Comparison of ENCODE assay signal across 12 mouse cellular contexts in the genomic region with DNA sequence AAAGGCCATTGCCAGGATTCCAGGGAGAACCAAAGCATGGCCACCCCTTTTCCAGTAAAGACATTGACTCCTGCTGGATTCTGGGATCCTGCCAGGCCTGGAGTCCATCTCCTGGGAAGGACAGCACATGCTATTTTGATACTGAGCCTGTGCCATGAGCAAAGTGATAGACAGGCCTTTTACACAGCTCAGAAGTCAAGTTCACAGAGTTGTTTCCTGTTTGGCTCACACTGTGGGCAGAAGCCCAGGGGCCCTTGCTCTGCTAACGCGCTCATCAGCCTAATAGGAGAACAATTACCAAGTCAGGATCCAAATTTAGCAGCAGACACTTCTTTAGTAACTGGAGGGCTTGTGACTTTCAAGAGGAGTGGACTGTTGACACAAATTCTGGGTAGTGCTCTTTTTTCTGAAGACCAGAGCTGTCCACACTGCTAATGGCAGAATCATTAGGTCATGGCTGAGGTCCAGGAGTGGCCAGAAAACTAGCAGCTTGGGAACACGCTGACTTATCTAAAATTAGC.
DNase-seq lines count a peak whose midpoint lies in the region; ATAC-seq and TF ChIP-seq lines count a peak whose summit lies in the region.
"Had no signal": no experiment of that assay in that cellular context is flagged by ENCODE, and none has a peak within 500 bp of the region (broad histone marks: within the 10 kb centered on the region; RNA-seq: fewer than 3 reads in every experiment).

No protein-coding gene starts in this region.

- no peaks in the 10 kb centered on the region for H3K9me3 ChIP-seq in midbrain, postnatal 0 days (ENCODE audit: low read length)
- no peaks in the 10 kb centered on the region for H3K9me3 ChIP-seq in midbrain, embryonic 14.5 days (ENCODE audit: control insufficient read depth, low read length)
- no peaks in the 10 kb centered on the region for H3K9me3 ChIP-seq in heart, embryonic 16.5 days (replicated peaks; ENCODE audit: control insufficient read depth, low read length)
- H3K9me3 ChIP-seq in hindbrain, embryonic 16.5 days (ENCODE audit: control insufficient read depth, low read length), result no peaks in the 10 kb centered on the region
- H3K9me3 ChIP-seq: liver, embryonic 13.5 days had no signal

- intact Hi-C loops in gastrocnemius, postnatal 36 days (cut with DNase I), result no loop called here

- H3K4me2 ChIP-seq in midbrain, postnatal 0 days (ENCODE audit: low read depth, low read length, poor library complexity, severe bottlenecking), result no peak overlapping the region
- H3K4me2 ChIP-seq in midbrain, embryonic 14.5 days (ENCODE audit: low read length), result no peak overlapping the region
- peak overlapping the region; percentile 9; the same call in 1 of the 2 replicates for H3K4me2 ChIP-seq in heart, embryonic 16.5 days (ENCODE audit: low read depth, low read length)
- no peak overlapping the region for H3K4me2 ChIP-seq in hindbrain, embryonic 16.5 days (ENCODE audit: low read length)
- H3K4me2 ChIP-seq: liver, embryonic 13.5 days had no signal

- no peaks in the 10 kb centered on the region for H3K36me3 ChIP-seq in midbrain, postnatal 0 days (ENCODE audit: insufficient read depth, low read length)
- H3K36me3 ChIP-seq in midbrain, embryonic 14.5 days (ENCODE audit: control insufficient read depth, insufficient read depth, low read length), result no peaks in the 10 kb centered on the region
- H3K36me3 ChIP-seq in heart, embryonic 16.5 days (ENCODE audit: control insufficient read depth, insufficient read depth), result no peaks in the 10 kb centered on the region
- H3K36me3 ChIP-seq in hindbrain, embryonic 16.5 days (ENCODE audit: control insufficient read depth, insufficient read depth, low read length), result no peaks in the 10 kb centered on the region
- H3K36me3 ChIP-seq: liver, embryonic 13.5 days had no signal

- no peaks in the 10 kb centered on the region for H3K27me3 ChIP-seq in midbrain, postnatal 0 days (ENCODE audit: insufficient read depth, low read length)
- no peaks in the 10 kb centered on the region for H3K27me3 ChIP-seq in midbrain, embryonic 14.5 days (ENCODE audit: control insufficient read depth, insufficient read depth, low read length)
- H3K27me3 ChIP-seq in heart, embryonic 16.5 days (ENCODE audit: control insufficient read depth, insufficient read depth, low read length), result no peaks in the 10 kb centered on the region
- no peaks in the 10 kb centered on the region for H3K27me3 ChIP-seq in hindbrain, embryonic 16.5 days (replicated peaks; ENCODE audit: control insufficient read depth, insufficient read depth, low read length)
- H3K27me3 ChIP-seq: liver, embryonic 13.5 days had no signal

- H3K4me3 ChIP-seq in midbrain, postnatal 0 days (ENCODE audit: low read depth, low read length), result no peak overlapping the region
- H3K4me3 ChIP-seq in midbrain, embryonic 14.5 days (replicated peaks; ENCODE audit: low read depth, low read length), result no peak overlapping the region
- H3K4me3 ChIP-seq in heart, embryonic 16.5 days (ENCODE audit: low read length), result no peak overlapping the region
- H3K4me3 ChIP-seq in hindbrain, embryonic 16.5 days (ENCODE audit: low read length), result no peak overlapping the region
- H3K4me3 ChIP-seq: erythroblast, embryonic 14.5 days; liver, embryonic 13.5 days had no signal

- WGBS in midbrain, postnatal 0 days, result 74% methylated on average over 3 of the region's 3 CpGs
- WGBS in midbrain, embryonic 14.5 days, result 91% methylated on average over 3 of the region's 3 CpGs
- WGBS in heart, embryonic 16.5 days, result 10% methylated on average over 3 of the region's 3 CpGs
- 62% methylated on average over 3 of the region's 3 CpGs for WGBS in hindbrain, embryonic 16.5 days

- H3K4me1 ChIP-seq in midbrain, postnatal 0 days (ENCODE audit: insufficient read depth, low read length), result no peaks in the 10 kb centered on the region
- H3K4me1 ChIP-seq in midbrain, embryonic 14.5 days (ENCODE audit: control insufficient read depth, insufficient read depth, low read length), result 0 out of 2 replicates have a peak, but pooled peaks cover 2% of the 10 kb centered on the region
- peaks cover 31% of the 10 kb centered on the region for H3K4me1 ChIP-seq in heart, embryonic 16.5 days (ENCODE audit: control insufficient read depth, insufficient read depth, low read length)
- peaks cover 4% of the 10 kb centered on the region for H3K4me1 ChIP-seq in hindbrain, embryonic 16.5 days (ENCODE audit: control insufficient read depth, insufficient read depth, low read depth, low read length)

- TF ChIP-seq CTCF in midbrain, postnatal 0 days (IDR thresholded peaks at IDR 0.05), result no peak

- no peak overlapping the region for H3K9ac ChIP-seq in midbrain, postnatal 0 days (replicated peaks; ENCODE audit: low read length, poor library complexity, severe bottlenecking)
- H3K9ac ChIP-seq in midbrain, embryonic 14.5 days (replicated peaks; ENCODE audit: low read length), result no peak overlapping the region
- H3K9ac ChIP-seq in heart, embryonic 16.5 days (ENCODE audit: low read length), result no peak overlapping the region; the same call in 1 of the 2 replicates
- no peak overlapping the region for H3K9ac ChIP-seq in hindbrain, embryonic 16.5 days (ENCODE audit: low read depth, low read length)
- H3K9ac ChIP-seq: liver, embryonic 13.5 days had no signal

- ATAC-seq in midbrain, postnatal 0 days (ENCODE audit: low FRiP score), result no peak
- no peak for ATAC-seq in midbrain, embryonic 14.5 days (ENCODE audit: low FRiP score, low TSS enrichment)
- ATAC-seq in heart, embryonic 16.5 days (replicated peaks; ENCODE audit: extremely low read depth, insufficient read depth, low FRiP score), result peak; percentile 96
- ATAC-seq in hindbrain, embryonic 16.5 days, result no peak

- peak; percentile 12 for DNase-seq in gastrocnemius, adult 18-20 months (ENCODE audit: low spot score)
- DNase-seq in gastrocnemius, postnatal 36 days, result no peak
- peak; percentile 12 for DNase-seq in midbrain, postnatal 0 days (ENCODE audit: low spot score)
- no peak for DNase-seq in midbrain, embryonic 14.5 days
- no peak for DNase-seq in right cerebral cortex, adult 18-20 months
- no peak for DNase-seq in retina, embryonic 14.5 days (ENCODE audit: low spot score)
- DNase-seq: layer of hippocampus, adult 9-11 months; liver, embryonic 13.5 days had no signal

- no peak overlapping the region for H3K27ac ChIP-seq in midbrain, postnatal 0 days (ENCODE audit: low read depth, low read length)
- no peak overlapping the region for H3K27ac ChIP-seq in midbrain, embryonic 14.5 days (replicated peaks; ENCODE audit: low read depth, low read length)
- H3K27ac ChIP-seq in heart, embryonic 16.5 days (ENCODE audit: low read length), result peak overlapping the region; percentile 96
- no peak overlapping the region for H3K27ac ChIP-seq in hindbrain, embryonic 16.5 days (ENCODE audit: low read depth, low read length)
- H3K27ac ChIP-seq: liver, embryonic 13.5 days; stomach, postnatal 0 days had no signal

Comparison
In these comparisons a context has a peak if more than half of its experiments do, and no peak if none do; other contexts are left out.
1. DNase-seq: peak in gastrocnemius, adult 18-20 months (single experiment) and midbrain, postnatal 0 days (single experiment); none in gastrocnemius, postnatal 36 days (0 of 2), midbrain, embryonic 14.5 days (single experiment), right cerebral cortex, adult 18-20 months (single experiment) and retina, embryonic 14.5 days (single experiment).